Mouse (Mus musculus) right cerebral cortex, adult 2 months (tissue): ENCODE results near the gene Ccdc120.

Source experiments
- DNase-seq, 2 experiments: peaks; one replicate each; pipeline ENCODE4 v3.0.0; 2021 to 2022; ENCODE audit warnings: low spot score in 2 of 2

The Ccdc120 gene

GRCm38 (mm10) chrX:7696520-7696919 lies 54.2 kb downstream of the Ccdc120 start:
- DNase-seq, result no peak

- DNase-seq, result no peak
These were observed 57.8 kb downstream of the Ccdc120 start for GRCm38 (mm10) chrX:7692862-7693261.

- no peak for DNase-seq
These were observed 60.2 kb downstream of the Ccdc120 start for GRCm38 (mm10) chrX:7690486-7690885.

GRCm38 (mm10) chrX:7688321-7688720 lies 62.4 kb downstream of the Ccdc120 start:
- no peak for DNase-seq
